Mouse (Mus musculus): ENCODE measurements around the gene Bicdl2. TPM values are rescaled to one million over a fixed set of nuclear protein-coding genes. Genes with fewer than 3 reads are reported as not detected.
A peak's percentile ranks its signal among the peaks of the same experiment; 100 is the strongest.

The Bicdl2 gene
- total and polyA plus RNA-seq, 3 experiments, result not detected

GRCm38 (mm10) chr17:23681086-23681485 lies 20.8 kb downstream of the Bicdl2 start:
- no peaks in the 10 kb centered on the region for H3K36me3 ChIP-seq (ENCODE audit: control insufficient read depth, insufficient read depth, low read length)
- TF ChIP-seq EP300 (IDR thresholded peaks at IDR 0.05; ENCODE audit: insufficient read depth, low read depth, low read length) (no peak), CTCF (IDR thresholded peaks at IDR 0.05) (no peak), POLR2A (IDR thresholded peaks at IDR 0.05; ENCODE audit: insufficient read depth, low read depth, low read length) (no peak)
- no peak overlapping the region for H3K4me3 ChIP-seq
- no peaks in the 10 kb centered on the region for H3K79me2 ChIP-seq (replicated peaks; ENCODE audit: control insufficient read depth, insufficient read depth, low read length)
- peaks cover 9% of the 10 kb centered on the region for H3K27me3 ChIP-seq (ENCODE audit: control insufficient read depth, insufficient read depth, low read length)
- H3K27ac ChIP-seq, result no peak overlapping the region
- intact Hi-C loops (cut with DNase I), result no loop called here
- 42% methylated on average over 10 of the region's 10 CpGs for WGBS
- DNase-seq, result peak in 1 of 2 experiments; percentile 20
- no peak overlapping the region for H3K9ac ChIP-seq (ENCODE audit: low read depth, low read length)
- H3K4me1 ChIP-seq (ENCODE audit: control insufficient read depth, insufficient read depth, low read length), result no peaks in the 10 kb centered on the region

GRCm38 (mm10) chr17:23682092-23682491 lies 21.8 kb downstream of the Bicdl2 start:
- Histone ChIP-seq H3K4me3 (no peak overlapping the region), H3K9ac (ENCODE audit: low read depth, low read length) (no peak overlapping the region), H3K27ac (no peak overlapping the region), H3K79me2 (replicated peaks; ENCODE audit: control insufficient read depth, insufficient read depth, low read length) (no peaks in the 10 kb centered on the region), H3K4me1 (ENCODE audit: control insufficient read depth, insufficient read depth, low read length) (no peaks in the 10 kb centered on the region), H3K27me3 (ENCODE audit: control insufficient read depth, insufficient read depth, low read length) (peaks cover 9% of the 10 kb centered on the region), H3K36me3 (ENCODE audit: control insufficient read depth, insufficient read depth, low read length) (no peaks in the 10 kb centered on the region)
- no peak for DNase-seq
- intact Hi-C loops (cut with DNase I), result no loop called here
- TF ChIP-seq POLR2A (IDR thresholded peaks at IDR 0.05; ENCODE audit: insufficient read depth, low read depth, low read length) (no peak), EP300 (IDR thresholded peaks at IDR 0.05; ENCODE audit: insufficient read depth, low read depth, low read length) (no peak), CTCF (IDR thresholded peaks at IDR 0.05) (no peak)
- 50% methylated on average over 4 of the region's 4 CpGs for WGBS

- TF ChIP-seq CTCF (IDR thresholded peaks at IDR 0.05) (no peak), EP300 (IDR thresholded peaks at IDR 0.05; ENCODE audit: insufficient read depth, low read depth, low read length) (no peak), POLR2A (IDR thresholded peaks at IDR 0.05; ENCODE audit: insufficient read depth, low read depth, low read length) (no peak)
- H3K9ac ChIP-seq (ENCODE audit: low read depth, low read length), result no peak overlapping the region
- H3K27ac ChIP-seq, result no peak overlapping the region
- intact Hi-C loops (cut with DNase I), result no loop called here
- H3K4me3 ChIP-seq, result no peak overlapping the region
- peaks cover 9% of the 10 kb centered on the region for H3K27me3 ChIP-seq (ENCODE audit: control insufficient read depth, insufficient read depth, low read length)
- H3K79me2 ChIP-seq (replicated peaks; ENCODE audit: control insufficient read depth, insufficient read depth, low read length), result no peaks in the 10 kb centered on the region
- DNase-seq, result no peak
- 59% methylated on average over 3 of the region's 3 CpGs for WGBS
- H3K4me1 ChIP-seq (ENCODE audit: control insufficient read depth, insufficient read depth, low read length), result no peaks in the 10 kb centered on the region
- no peaks in the 10 kb centered on the region for H3K36me3 ChIP-seq (ENCODE audit: control insufficient read depth, insufficient read depth, low read length)
Measured at GRCm38 (mm10) chr17:23682530-23682929, 22.2 kb downstream of the Bicdl2 start.

- H3K4me1 ChIP-seq (ENCODE audit: control insufficient read depth, insufficient read depth, low read length), result no peaks in the 10 kb centered on the region
- no peak for DNase-seq
- intact Hi-C loops (cut with DNase I), result no loop called here
- TF ChIP-seq POLR2A (IDR thresholded peaks at IDR 0.05; ENCODE audit: insufficient read depth, low read depth, low read length), result no peak
- H3K36me3 ChIP-seq (ENCODE audit: control insufficient read depth, insufficient read depth, low read length), result no peaks in the 10 kb centered on the region
- peaks cover 9% of the 10 kb centered on the region for H3K27me3 ChIP-seq (ENCODE audit: control insufficient read depth, insufficient read depth, low read length)
- H3K79me2 ChIP-seq (replicated peaks; ENCODE audit: control insufficient read depth, insufficient read depth, low read length), result no peaks in the 10 kb centered on the region
- H3K4me3 ChIP-seq, result no peak overlapping the region
- H3K9ac ChIP-seq (ENCODE audit: low read depth, low read length), result no peak overlapping the region
- WGBS, result 23% methylated on average over 15 of the region's 15 CpGs
- no peak overlapping the region for H3K27ac ChIP-seq
Measured at GRCm38 (mm10) chr17:23683226-23683625, 22.9 kb downstream of the Bicdl2 start.

GRCm38 (mm10) chr17:23683856-23684672 lies 23.8 kb downstream of the Bicdl2 start, which contains the start of gene Cldn9:
Gene Cldn9 (minus strand): TSS chr17:23684026.
- Histone ChIP-seq H3K4me3 (no peak within 1 kb of the TSS), H3K27ac (no peak within 1 kb of the TSS), H3K4me1 (ENCODE audit: control insufficient read depth, insufficient read depth, low read length) (no peaks in the 10 kb centered on the region), H3K79me2 (replicated peaks; ENCODE audit: control insufficient read depth, insufficient read depth, low read length) (no peaks in the 10 kb centered on the region), H3K27me3 (ENCODE audit: control insufficient read depth, insufficient read depth, low read length) (peaks cover 9% of the 10 kb centered on the region), H3K9ac (ENCODE audit: low read depth, low read length) (no peak within 1 kb of the TSS), H3K36me3 (ENCODE audit: control insufficient read depth, insufficient read depth, low read length) (no peaks in the 10 kb centered on the region)
- TF ChIP-seq EP300 (IDR thresholded peaks at IDR 0.05; ENCODE audit: insufficient read depth, low read depth, low read length) (no peak), CTCF (IDR thresholded peaks at IDR 0.05) (no peak), POLR2A (IDR thresholded peaks at IDR 0.05; ENCODE audit: insufficient read depth, low read depth, low read length) (no peak)
- DNase-seq, result no peak
- WGBS, result 45% methylated on average over 15 of the region's 15 CpGs
- intact Hi-C loops (cut with DNase I), result no loop called here

- no peak overlapping the region for H3K4me3 ChIP-seq
- H3K27me3 ChIP-seq (ENCODE audit: control insufficient read depth, insufficient read depth, low read length), result no peaks in the 10 kb centered on the region
- H3K27ac ChIP-seq, result no peak overlapping the region
- no peak for TF ChIP-seq CTCF (IDR thresholded peaks at IDR 0.05)
- TF ChIP-seq POLR2A (IDR thresholded peaks at IDR 0.05; ENCODE audit: insufficient read depth, low read depth, low read length), result no peak
- no peak for TF ChIP-seq EP300 (IDR thresholded peaks at IDR 0.05; ENCODE audit: insufficient read depth, low read depth, low read length)
- H3K4me1 ChIP-seq (ENCODE audit: control insufficient read depth, insufficient read depth, low read length), result no peaks in the 10 kb centered on the region
- WGBS, result 82% methylated on average over 1 of the region's 1 CpGs
- intact Hi-C loops (cut with DNase I), result no loop called here
- no peak for DNase-seq
- H3K79me2 ChIP-seq (replicated peaks; ENCODE audit: control insufficient read depth, insufficient read depth, low read length), result no peaks in the 10 kb centered on the region
- no peak overlapping the region for H3K9ac ChIP-seq (ENCODE audit: low read depth, low read length)
- H3K36me3 ChIP-seq (ENCODE audit: control insufficient read depth, insufficient read depth, low read length), result no peaks in the 10 kb centered on the region
Measured at GRCm38 (mm10) chr17:23694491-23694890, 34.2 kb downstream of the Bicdl2 start.
